Mouse (Mus musculus): ENCODE results near the gene Mettl8. TPM values are rescaled to one million over a fixed set of nuclear protein-coding genes. Genes with fewer than 3 reads are reported as not detected.

Gene Mettl8
- total and polyA plus RNA-seq, 3 experiments, result 7.5 to 9.2 (median 7.8) TPM

GRCm38 (mm10) chr2:70938844-70939494 lies 116.4 kb downstream of the Mettl8 start:
- H3K9me3 ChIP-seq (replicated peaks; ENCODE audit: low read length), result no peaks in the 10 kb centered on the region
- peaks cover 1 to 7% of the 10 kb centered on the region in 2 experiments; a peak in 3 of 4 replicates for H3K4me1 ChIP-seq (ENCODE audit: control insufficient read depth in 1 of 2, insufficient read depth in 2 of 2)
- no peak overlapping the region for H3K9ac ChIP-seq (ENCODE audit: insufficient read depth, low read depth)
- H3K36me3 ChIP-seq (replicated peaks in 1 of 2; ENCODE audit: control insufficient read depth in 1 of 2, insufficient read depth in 1 of 2, low read length in 1 of 2), result no peaks in the 10 kb centered on the region
- H3K79me2 ChIP-seq (replicated peaks; ENCODE audit: control insufficient read depth, extremely low read depth, insufficient read depth, poor library complexity, severe bottlenecking), result no peaks in the 10 kb centered on the region
- in situ Hi-C loops (cut with MboI; ENCODE audit: low pct_ligation_motif_present, low pct_unique_long_range_greater_than_20kb, low sequenced_read_pairs), result no loop called here
- no peak for TF ChIP-seq TBP (conservative IDR thresholded peaks at IDR 0.05; ENCODE audit: low read depth, low read length)
- TF ChIP-seq IRF4 (IDR thresholded peaks at IDR 0.05; ENCODE audit: low read depth, low read length), result no peak
- TF ChIP-seq NRF1 (IDR thresholded peaks at IDR 0.05; ENCODE audit: low read depth, low read length), result no peak
- no peak for TF ChIP-seq KAT2A (IDR thresholded peaks at IDR 0.05; ENCODE audit: insufficient replicate concordance, low read length)
- TF ChIP-seq JUND (conservative IDR thresholded peaks at IDR 0.05; ENCODE audit: low read depth, low read length), result no peak
- TF ChIP-seq SIN3A (IDR thresholded peaks at IDR 0.05; ENCODE audit: low read length), result no peak
- no peak overlapping the region for H3K4me3 ChIP-seq (replicated peaks in 1 of 3; ENCODE audit: low read depth in 2 of 3, low read length in 2 of 3, poor library complexity in 1 of 3)
- dilution Hi-C loops (cut with MboI; ENCODE audit: extremely low pct_ligation_motif_present, extremely low pct_unique_long_range_greater_than_20kb, low sequenced_read_pairs), result no loop called here
- no peaks in the 10 kb centered on the region for H3K27me3 ChIP-seq (replicated peaks)
- DNase-seq (ENCODE audit: extremely low read depth), result no peak
- no peak overlapping the region for H3K27ac ChIP-seq (ENCODE audit: insufficient read depth, low read depth)
- no peak overlapping the region for H3K4me2 ChIP-seq (ENCODE audit: insufficient read depth, low read depth, poor library complexity, severe bottlenecking)

GRCm38 (mm10) chr2:70934772-70935171 lies 120.6 kb downstream of the Mettl8 start:
- in situ Hi-C loops (cut with MboI; ENCODE audit: low pct_ligation_motif_present, low pct_unique_long_range_greater_than_20kb, low sequenced_read_pairs), result no loop called here
- peaks cover 15 to 35% of the 10 kb centered on the region in 2 experiments; a peak in 3 of 4 replicates for H3K4me1 ChIP-seq (ENCODE audit: control insufficient read depth in 1 of 2, insufficient read depth in 2 of 2)
- H3K4me2 ChIP-seq (ENCODE audit: insufficient read depth, low read depth, poor library complexity, severe bottlenecking), result no peak overlapping the region
- dilution Hi-C loops (cut with MboI; ENCODE audit: extremely low pct_ligation_motif_present, extremely low pct_unique_long_range_greater_than_20kb, low sequenced_read_pairs), result no loop called here
- DNase-seq (ENCODE audit: extremely low read depth), result no peak
- TF ChIP-seq MEF2A (IDR thresholded peaks at IDR 0.05; ENCODE audit: borderline replicate concordance, low read depth, low read length) (no peak), ZNF384 (IDR thresholded peaks at IDR 0.05; ENCODE audit: low read depth, low read length) (no peak), GABPA (IDR thresholded peaks at IDR 0.05; ENCODE audit: insufficient replicate concordance, low read depth, low read length) (no peak), TBP (conservative IDR thresholded peaks at IDR 0.05; ENCODE audit: low read depth, low read length) (no peak), ZKSCAN1 (IDR thresholded peaks at IDR 0.05; ENCODE audit: borderline replicate concordance, low read depth, low read length) (no peak), JUN (IDR thresholded peaks at IDR 0.05; ENCODE audit: insufficient read depth, low read depth, low read length) (no peak), NRF1 (IDR thresholded peaks at IDR 0.05; ENCODE audit: low read depth, low read length) (no peak), SMC3 (IDR thresholded peaks at IDR 0.05; ENCODE audit: low read depth, low read length) (no peak)
- no peak overlapping the region for H3K9ac ChIP-seq (ENCODE audit: insufficient read depth, low read depth)
- H3K27me3 ChIP-seq (replicated peaks), result no peaks in the 10 kb centered on the region
- H3K9me3 ChIP-seq (replicated peaks; ENCODE audit: low read length), result no peaks in the 10 kb centered on the region
- no peaks in the 10 kb centered on the region for H3K79me2 ChIP-seq (replicated peaks; ENCODE audit: control insufficient read depth, extremely low read depth, insufficient read depth, poor library complexity, severe bottlenecking)
- no peak overlapping the region for H3K27ac ChIP-seq (ENCODE audit: insufficient read depth, low read depth)
- no peaks in the 10 kb centered on the region for H3K36me3 ChIP-seq (replicated peaks in 1 of 2; ENCODE audit: control insufficient read depth in 1 of 2, insufficient read depth in 1 of 2, low read length in 1 of 2)
- no peak overlapping the region for H3K4me3 ChIP-seq (replicated peaks in 1 of 3; ENCODE audit: low read depth in 2 of 3, low read length in 2 of 3, poor library complexity in 1 of 3)
